Mouse (Mus musculus): Measurements from ENCODE around the gene Ltk. TPM values are rescaled to one million over a fixed set of nuclear protein-coding genes. Genes with fewer than 3 reads are reported as not detected.

The Ltk gene
- polyA plus RNA-seq (2015; fragmentation: Nextera tagmentation; extraction: Ambion mirVana), result 0.55 and 0.65 TPM in 2 replicates

DNA sequence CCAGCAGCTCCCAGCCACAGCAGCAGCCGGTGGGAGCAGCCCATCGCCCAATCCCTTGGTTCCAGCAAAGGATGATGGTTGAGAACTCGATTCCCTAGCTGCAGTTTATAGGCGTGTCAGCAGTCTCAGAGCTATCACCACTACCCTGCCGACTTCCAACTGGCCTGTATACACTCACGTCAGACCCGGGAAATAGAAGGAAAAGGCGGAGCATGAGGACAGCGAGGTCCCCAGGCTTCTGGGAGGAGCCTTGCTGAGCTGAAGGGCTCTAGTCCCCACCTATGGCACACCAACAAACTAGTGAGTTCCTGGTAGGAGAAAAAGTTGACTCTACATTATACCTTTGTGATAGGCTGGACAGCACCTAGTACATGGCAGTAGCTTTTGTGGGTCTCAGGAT lies at the start of gene Ltk:
TSS of gene Ltk (minus strand) at position 181 of the 400 bp plus-strand sequence.
- Histone ChIP-seq H3K4me2 (replicated peaks) (peak within 1 kb of the TSS; percentile 98; the same call in 1 of the 2 replicates), H3K27me3 (peaks cover 64% of the 10 kb centered on the region), H3K4me3 (replicated peaks) (peak within 1 kb of the TSS; percentile 68; the same call in 1 of the 2 replicates), H3K9me3 (no peaks in the 10 kb centered on the region), H3K27ac (no peak within 1 kb of the TSS), H3K9ac (replicated peaks) (no peak within 1 kb of the TSS), H3K36me3 (peaks cover 18% of the 10 kb centered on the region), H3K4me1 (replicated peaks) (peaks cover 16% of the 10 kb centered on the region)
- no peak for ATAC-seq
- 17% methylated on average over 9 of the region's 9 CpGs for WGBS

- Histone ChIP-seq H3K9me3 (no peaks in the 10 kb centered on the region), H3K4me2 (replicated peaks) (no peak overlapping the region), H3K4me1 (replicated peaks) (peaks cover 24% of the 10 kb centered on the region), H3K36me3 (peaks cover 61% of the 10 kb centered on the region), H3K27me3 (0 out of 2 replicates have a peak, but pooled peaks cover 2% of the 10 kb centered on the region), H3K9ac (replicated peaks) (no peak overlapping the region), H3K4me3 (replicated peaks) (no peak overlapping the region), H3K27ac (no peak overlapping the region)
- ATAC-seq, result no peak
- 56% methylated on average over 4 of the region's 4 CpGs for WGBS
Observed at GRCm38 (mm10) chr2:119808881-119809280, 48.6 kb upstream of the Ltk start.

GRCm38 (mm10) chr2:119808438-119808837 lies 48.2 kb upstream of the Ltk start:
- Histone ChIP-seq H3K9me3 (no peaks in the 10 kb centered on the region), H3K27me3 (peaks cover 3% of the 10 kb centered on the region; the same call in 1 of the 2 replicates), H3K4me3 (replicated peaks) (no peak overlapping the region), H3K27ac (no peak overlapping the region), H3K4me2 (replicated peaks) (no peak overlapping the region), H3K4me1 (replicated peaks) (peaks cover 28% of the 10 kb centered on the region), H3K36me3 (peaks cover 61% of the 10 kb centered on the region), H3K9ac (replicated peaks) (no peak overlapping the region)
- WGBS, result 36% methylated on average over 4 of the region's 4 CpGs
- ATAC-seq, result no peak

GRCm38 (mm10) chr2:119805536-119805935 lies 45.3 kb upstream of the Ltk start:
- no peak overlapping the region for H3K4me3 ChIP-seq (replicated peaks)
- H3K27ac ChIP-seq, result no peak overlapping the region
- H3K4me2 ChIP-seq (replicated peaks), result no peak overlapping the region
- H3K9me3 ChIP-seq, result no peaks in the 10 kb centered on the region
- WGBS, result 38% methylated on average over 8 of the region's 8 CpGs
- H3K27me3 ChIP-seq, result peaks cover 11% of the 10 kb centered on the region; the same call in 1 of the 2 replicates
- peak overlapping the region; percentile 23; the same call in 1 of the 2 replicates for H3K9ac ChIP-seq (replicated peaks)
- no peak for ATAC-seq
- H3K36me3 ChIP-seq, result peaks cover 35% of the 10 kb centered on the region
- H3K4me1 ChIP-seq (replicated peaks), result peaks cover 51% of the 10 kb centered on the region

DNA sequence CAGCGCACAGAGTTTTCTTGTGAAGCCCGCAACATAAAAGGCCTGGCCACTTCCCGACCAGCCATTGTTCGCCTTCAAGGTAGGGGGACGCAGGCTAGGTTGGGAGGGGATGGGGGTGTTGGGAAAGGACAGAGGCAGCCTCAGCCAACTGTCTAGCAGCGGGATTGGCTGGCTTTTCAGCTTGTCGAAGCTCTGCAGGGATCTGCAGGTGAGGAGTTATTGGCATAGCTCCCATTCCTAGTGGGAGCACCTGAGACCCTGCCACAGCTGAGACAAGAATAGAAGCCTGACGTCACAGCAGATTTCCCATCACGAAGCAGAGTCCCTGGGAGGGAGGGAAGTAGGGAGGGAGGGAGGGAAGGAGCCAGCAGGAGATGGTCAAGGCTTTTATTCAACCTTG lies 44.5 kb upstream of the Ltk start:
- Histone ChIP-seq H3K9ac (replicated peaks) (no peak overlapping the region), H3K27me3 (peaks cover 11% of the 10 kb centered on the region; the same call in 1 of the 2 replicates), H3K4me2 (replicated peaks) (peak overlapping the region; percentile 9; the same call in 1 of the 2 replicates), H3K4me3 (replicated peaks) (no peak overlapping the region), H3K27ac (0 out of 2 replicates have a peak overlapping the region, but pooled peaks have one; percentile 25), H3K36me3 (peaks cover 28% of the 10 kb centered on the region), H3K4me1 (replicated peaks) (peaks cover 59% of the 10 kb centered on the region), H3K9me3 (no peaks in the 10 kb centered on the region)
- WGBS, result 19% methylated on average over 9 of the region's 9 CpGs
- ATAC-seq, result no peak

- WGBS, result 21% methylated on average over 5 of the region's 5 CpGs
- Histone ChIP-seq H3K4me2 (replicated peaks) (no peak overlapping the region; the same call in 1 of the 2 replicates), H3K9ac (replicated peaks) (peak overlapping the region; percentile 29; the same call in 1 of the 2 replicates), H3K27ac (0 out of 2 replicates have a peak overlapping the region, but pooled peaks have one; percentile 51), H3K36me3 (peaks cover 24% of the 10 kb centered on the region), H3K9me3 (no peaks in the 10 kb centered on the region), H3K27me3 (peaks cover 11% of the 10 kb centered on the region; the same call in 1 of the 2 replicates), H3K4me1 (replicated peaks) (peaks cover 59% of the 10 kb centered on the region), H3K4me3 (replicated peaks) (no peak overlapping the region)
- ATAC-seq, result no peak
Observed at GRCm38 (mm10) chr2:119804275-119804628, 44.0 kb upstream of the Ltk start.

- WGBS, result 10% methylated on average over 6 of the region's 6 CpGs
- Histone ChIP-seq H3K36me3 (peaks cover 21% of the 10 kb centered on the region), H3K27me3 (peaks cover 11% of the 10 kb centered on the region), H3K27ac (peak overlapping the region; percentile 51; the same call in 1 of the 2 replicates), H3K9ac (replicated peaks) (peak overlapping the region; percentile 29; the same call in 1 of the 2 replicates), H3K4me1 (replicated peaks) (peaks cover 57% of the 10 kb centered on the region), H3K4me3 (replicated peaks) (no peak overlapping the region), H3K9me3 (no peaks in the 10 kb centered on the region), H3K4me2 (replicated peaks) (peak overlapping the region; percentile 5; the same call in 1 of the 2 replicates)
- peak; percentile 25 for ATAC-seq
Observed at GRCm38 (mm10) chr2:119803618-119804274, 43.5 kb upstream of the Ltk start.

GRCm38 (mm10) chr2:119802767-119803617 lies 42.8 kb upstream of the Ltk start:
- Histone ChIP-seq H3K4me1 (replicated peaks) (peaks cover 55% of the 10 kb centered on the region), H3K27ac (peak overlapping the region; percentile 51; the same call in 1 of the 2 replicates), H3K9ac (replicated peaks) (no peak overlapping the region), H3K27me3 (peaks cover 19% of the 10 kb centered on the region), H3K9me3 (no peaks in the 10 kb centered on the region), H3K36me3 (peaks cover 13% of the 10 kb centered on the region), H3K4me3 (replicated peaks) (no peak overlapping the region), H3K4me2 (replicated peaks) (peak overlapping the region; percentile 31)
- 14% methylated on average over 10 of the region's 10 CpGs for WGBS
- ATAC-seq, result peak; percentile 65

DNA sequence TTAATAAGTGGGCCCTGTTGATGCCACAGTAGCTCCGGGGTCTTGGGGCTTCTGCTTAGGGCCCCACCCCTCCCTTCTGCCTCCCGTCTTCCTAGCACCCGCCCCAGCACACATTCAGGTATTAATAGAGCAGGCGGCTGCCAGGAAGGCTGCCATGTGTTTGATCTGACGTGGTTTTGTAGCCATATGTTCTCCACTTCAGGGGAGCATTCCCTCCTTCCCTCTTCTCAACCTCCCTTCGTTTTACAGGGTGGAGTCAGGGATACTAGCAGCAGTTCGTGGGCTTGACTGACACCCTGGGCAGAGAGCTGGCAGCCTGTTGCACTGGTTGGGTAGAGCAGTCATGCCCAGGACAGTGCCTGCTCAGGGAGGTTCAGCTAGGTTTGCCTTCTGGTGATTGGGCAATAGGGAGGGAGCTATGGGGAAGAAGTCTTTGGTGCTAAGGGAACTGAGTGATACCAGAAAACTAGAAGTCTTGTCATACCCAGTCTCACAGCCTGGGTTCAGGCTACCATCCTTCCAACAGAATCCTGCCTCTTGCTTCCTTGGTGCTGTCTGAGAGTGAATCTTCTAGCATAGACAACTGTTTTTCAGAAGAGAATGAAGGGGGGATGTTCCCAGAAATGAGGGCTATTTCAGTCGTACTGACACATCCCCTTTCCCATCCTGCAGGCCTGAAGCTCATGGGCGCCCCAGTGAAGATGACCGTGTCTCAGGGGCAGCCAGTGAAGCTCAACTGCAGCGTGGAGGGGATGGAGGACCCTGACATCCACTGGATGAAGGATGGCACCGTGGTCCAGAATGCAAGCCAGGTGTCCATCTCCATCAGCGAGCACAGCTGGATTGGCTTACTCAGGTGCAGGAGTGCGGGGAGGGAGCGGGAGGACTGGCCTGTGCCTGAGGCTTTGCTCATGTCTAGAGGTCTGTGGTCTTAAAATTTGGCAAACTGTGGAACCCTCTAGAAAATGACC lies 40.9 kb upstream of the Ltk start:
- Histone ChIP-seq H3K27ac (no peak overlapping the region), H3K4me2 (replicated peaks) (peak overlapping the region; percentile 97), H3K36me3 (peaks cover 4% of the 10 kb centered on the region), H3K4me3 (replicated peaks) (peak overlapping the region; percentile 80), H3K9ac (replicated peaks) (peak overlapping the region; percentile 87; the same call in 1 of the 2 replicates), H3K4me1 (replicated peaks) (peaks cover 55% of the 10 kb centered on the region), H3K27me3 (peaks cover 36% of the 10 kb centered on the region), H3K9me3 (no peaks in the 10 kb centered on the region)
- WGBS, result 48% methylated on average over 15 of the region's 15 CpGs
- no peak for ATAC-seq

GRCm38 (mm10) chr2:119799961-119800550 lies 39.8 kb upstream of the Ltk start:
- 0 out of 2 replicates have a peak overlapping the region, but pooled peaks have one; percentile 14 for H3K27ac ChIP-seq
- peak overlapping the region; percentile 87 for H3K9ac ChIP-seq (replicated peaks)
- peak overlapping the region; percentile 80 for H3K4me3 ChIP-seq (replicated peaks)
- H3K4me2 ChIP-seq (replicated peaks), result peak overlapping the region; percentile 97
- no peaks in the 10 kb centered on the region for H3K36me3 ChIP-seq
- ATAC-seq, result peak; percentile 8
- no peaks in the 10 kb centered on the region for H3K9me3 ChIP-seq
- H3K4me1 ChIP-seq (replicated peaks), result peaks cover 47% of the 10 kb centered on the region
- WGBS, result under 1% methylated on average over 20 of the region's 27 CpGs
- peaks cover 36% of the 10 kb centered on the region for H3K27me3 ChIP-seq

Data from midbrain, embryonic 13.5 days (tissue).